Mouse (Mus musculus) myocyte (in vitro differentiated cells): ENCODE measurements around the gene Pcbp4.

Experiments used
- CEBPB ChIP-seq: IDR thresholded peaks from 2 replicates; pipeline ENCODE4 v1.6.1; 2011; ENCODE audit warnings: mild to moderate bottlenecking, moderate library complexity; ENCODE audit not compliant: poor library complexity, insufficient read depth, severe bottlenecking
- E2F4 ChIP-seq: IDR thresholded peaks from one replicate; pipeline ENCODE4 v1.6.1; 2011; ENCODE audit warnings: mild to moderate bottlenecking, control low read depth, moderate library complexity; ENCODE audit not compliant: insufficient read depth
- MAX ChIP-seq: IDR thresholded peaks from one replicate; pipeline ENCODE4 v1.6.1; 2011; ENCODE audit warnings: low read depth, mild to moderate bottlenecking, control low read depth
- MYOD1 ChIP-seq, 3 experiments: IDR thresholded peaks; one replicate each; pipeline ENCODE4 v1.6.1; 2011; ENCODE audit warnings: control low read depth in 2 of 3, low read depth in 2 of 3, mild to moderate bottlenecking in 2 of 3, moderate library complexity in 1 of 3; ENCODE audit not compliant: insufficient read length in 2 of 3, control insufficient read depth in 1 of 3
- POLR2A ChIP-seq: IDR thresholded peaks from one replicate; pipeline ENCODE4 v1.6.1; 2011; ENCODE audit warnings: low read depth, mild to moderate bottlenecking, control low read depth, moderate library complexity; ENCODE audit not compliant: insufficient read length
- POLR2AphosphoS2 ChIP-seq: IDR thresholded peaks from one replicate; pipeline ENCODE4 v1.6.1; 2011; ENCODE audit warnings: low read depth, control low read depth; ENCODE audit not compliant: insufficient read length
- REST ChIP-seq: IDR thresholded peaks from one replicate; pipeline ENCODE4 v1.6.1; 2011; ENCODE audit warnings: mild to moderate bottlenecking, control low read depth, moderate library complexity; ENCODE audit not compliant: insufficient read depth, insufficient read length
- TCF12 ChIP-seq: IDR thresholded peaks from one replicate; pipeline ENCODE4 v1.6.1; 2011; ENCODE audit warnings: mild to moderate bottlenecking, control low read depth; ENCODE audit not compliant: poor library complexity, insufficient read depth, severe bottlenecking
- USF1 ChIP-seq: IDR thresholded peaks from one replicate; pipeline ENCODE4 v1.6.1; 2011; ENCODE audit warnings: low read depth, mild to moderate bottlenecking, control low read depth, moderate library complexity

GRCm38 (mm10) chr9:106474456-106474855, 21.4 kb downstream of the Pcbp4 start:
- TF ChIP-seq POLR2A, result peak; percentile 58
- no peak for TF ChIP-seq USF1
- TF ChIP-seq CEBPB, result no peak
- no peak for TF ChIP-seq REST
- TF ChIP-seq MYOD1 (IDR thresholded peaks at IDR 0.05; ENCODE audit: control insufficient read depth in 1 of 3, insufficient read length in 2 of 3, low read depth in 2 of 3), result peak in 1 of 3 experiments; percentile 16
- TF ChIP-seq MAX, result no peak
- no peak for TF ChIP-seq E2F4
- TF ChIP-seq POLR2AphosphoS2, result peak; percentile 79
- no peak for TF ChIP-seq TCF12
